Mouse (Mus musculus) cortical plate, adult 2 months (tissue): Measurements from ENCODE around the gene Zfp69. TPM values are rescaled to one million over a fixed set of nuclear protein-coding genes. Genes with fewer than 3 reads are reported as not detected.
A peak's percentile ranks its signal among the peaks of the same experiment; 100 is the strongest.

ENCODE experiments used
- H3K27ac ChIP-seq: fragments of 200-500 bp; 2 replicates; pipeline ENCODE4 v1.5.1; 2012; ENCODE audit warnings: low read length, control low read depth, inconsistent platforms; ENCODE audit not compliant: insufficient read depth
- H3K4me1 ChIP-seq: fragments of 200-500 bp; 2 replicates; pipeline ENCODE4 v1.6.1; 2011; ENCODE audit warnings: low read length; ENCODE audit not compliant: control insufficient read depth, insufficient read depth
- H3K4me3 ChIP-seq: fragments of 200-500 bp; 2 replicates; pipeline ENCODE4 v1.5.1; 2011; ENCODE audit warnings: mild to moderate bottlenecking, low read length, control low read depth; ENCODE audit not compliant: insufficient read depth
- CTCF ChIP-seq: fragments of 200-500 bp; IDR thresholded peaks from 2 replicates; pipeline ENCODE4 v1.5.1; 2011; ENCODE audit warnings: mild to moderate bottlenecking, control low read depth, low read length; ENCODE audit not compliant: insufficient read depth; ENCODE audit errors: extremely low read depth
- POLR2A ChIP-seq: fragments of 200-500 bp; IDR thresholded peaks from 2 replicates; pipeline ENCODE4 v1.6.1; 2011; ENCODE audit warnings: mild to moderate bottlenecking, low read length, control low read depth; ENCODE audit not compliant: insufficient read depth; ENCODE audit errors: extremely low read depth
- polyA plus RNA-seq: library from polyadenylated mRNA; depleted of rRNA; stranded (reverse); fragments of >200 nt; gene quantifications from 2 replicates; pipeline ENCODE4 v1.2.3, GENCODE M21; 2012; rRNA removed

Gene Zfp69
- polyA plus RNA-seq, 1 experiment, result 1.5 TPM

GRCm38 (mm10) chr4:120890754-120891440 lies 60.6 kb downstream of the Zfp69 start:
- H3K27ac ChIP-seq, result no peak overlapping the region
- TF ChIP-seq CTCF (no peak), POLR2A (no peak)
- peaks cover 4% of the 10 kb centered on the region for H3K4me1 ChIP-seq
- H3K4me3 ChIP-seq, result no peak overlapping the region

DNA sequence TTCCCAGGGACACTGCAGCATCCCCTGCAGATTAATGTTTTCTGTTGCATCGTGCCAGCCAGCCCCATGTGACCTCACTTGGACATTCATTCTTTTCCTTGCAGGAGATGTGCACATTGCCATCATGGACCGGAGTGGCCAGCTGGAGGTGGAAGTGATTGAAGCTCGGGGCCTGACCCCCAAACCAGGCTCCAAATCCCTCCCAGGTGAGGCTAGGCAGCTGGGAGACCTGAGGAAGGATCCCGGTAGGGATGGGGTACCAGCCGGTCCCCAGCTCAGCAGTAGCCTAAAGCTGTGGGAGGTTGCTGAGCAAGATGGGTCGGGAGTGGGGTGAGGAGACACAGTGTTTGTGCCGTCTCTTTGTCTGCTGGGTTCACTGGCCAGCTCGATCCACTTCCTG lies 62.6 kb downstream of the Zfp69 start:
- no peak for TF ChIP-seq POLR2A
- no peak for TF ChIP-seq CTCF
- peaks cover 4% of the 10 kb centered on the region for H3K4me1 ChIP-seq
- H3K4me3 ChIP-seq, result no peak overlapping the region
- H3K27ac ChIP-seq, result no peak overlapping the region

DNA sequence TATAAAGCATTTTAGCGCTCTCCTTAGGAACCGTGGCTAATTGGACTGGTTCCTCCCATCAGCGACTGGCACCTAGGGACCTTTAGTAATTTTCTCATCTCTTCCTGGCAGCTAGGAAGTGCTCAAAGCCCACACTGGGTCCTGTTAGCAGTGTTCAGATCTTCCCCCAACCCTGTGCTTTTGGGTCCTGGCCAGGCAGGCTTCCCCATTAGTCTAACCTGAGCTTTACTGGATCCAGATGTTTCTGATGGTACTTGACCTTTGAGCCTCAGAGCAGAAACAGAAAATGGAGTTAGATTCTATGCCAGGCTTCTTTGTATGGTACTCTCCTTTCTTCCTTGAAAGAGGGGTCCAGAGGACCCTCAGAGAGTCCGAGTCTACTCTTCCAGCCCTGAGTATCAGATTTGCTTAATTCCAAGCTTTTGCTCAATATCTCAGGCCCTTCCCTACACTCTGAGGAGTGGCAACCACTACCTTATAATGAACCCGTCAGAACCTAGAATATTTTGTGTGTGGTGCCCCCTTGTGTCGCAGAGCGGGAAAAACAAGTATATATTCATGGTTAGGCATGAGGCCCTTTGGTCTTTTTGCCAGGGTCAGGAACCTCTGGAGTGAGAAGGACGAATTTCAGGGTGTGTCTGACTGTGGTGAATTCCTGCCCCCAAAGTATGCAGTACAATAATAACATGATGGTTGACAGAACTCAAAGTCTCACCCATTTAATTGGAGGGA lies 64.0 kb downstream of the Zfp69 start:
- no peak for TF ChIP-seq POLR2A
- TF ChIP-seq CTCF, result peak; percentile 58
- H3K4me1 ChIP-seq, result peaks cover 2% of the 10 kb centered on the region; the same call in 1 of the 2 replicates
- no peak overlapping the region for H3K27ac ChIP-seq
- no peak overlapping the region for H3K4me3 ChIP-seq

DNA sequence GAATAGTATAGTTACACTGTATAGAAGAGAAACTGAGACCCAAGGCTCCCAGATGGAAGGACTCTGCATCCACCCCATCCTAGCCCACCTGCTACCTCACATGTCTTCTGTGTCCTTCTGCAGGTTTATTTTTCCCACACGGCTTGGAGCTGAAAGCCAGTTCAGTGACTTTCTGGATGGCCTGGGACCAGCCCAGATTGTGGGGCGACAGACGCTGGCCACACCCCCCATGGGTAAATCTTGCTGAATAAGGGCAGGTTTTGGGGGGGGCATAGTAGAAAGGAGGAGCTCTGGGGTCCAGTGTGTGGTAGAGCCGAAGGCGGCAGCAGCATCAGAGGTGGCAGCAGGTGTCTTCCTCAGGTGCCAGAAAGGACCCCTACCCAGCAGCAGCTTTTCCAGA lies 64.7 kb downstream of the Zfp69 start:
- Histone ChIP-seq H3K27ac (no peak overlapping the region), H3K4me1 (peaks cover 6% of the 10 kb centered on the region), H3K4me3 (no peak overlapping the region)
- TF ChIP-seq CTCF, result no peak
- TF ChIP-seq POLR2A, result no peak

GRCm38 (mm10) chr4:120886131-120886530 lies 65.4 kb downstream of the Zfp69 start:
- H3K4me1 ChIP-seq, result peaks cover 10% of the 10 kb centered on the region
- no peak for TF ChIP-seq CTCF
- TF ChIP-seq POLR2A, result no peak
- H3K27ac ChIP-seq, result no peak overlapping the region
- H3K4me3 ChIP-seq, result no peak overlapping the region

- H3K4me1 ChIP-seq, result peaks cover 10% of the 10 kb centered on the region
- H3K27ac ChIP-seq, result no peak overlapping the region
- TF ChIP-seq POLR2A, result no peak
- TF ChIP-seq CTCF, result no peak
- H3K4me3 ChIP-seq, result no peak overlapping the region
Observed at GRCm38 (mm10) chr4:120885208-120886120, 66.0 kb downstream of the Zfp69 start.

- no peak overlapping the region for H3K27ac ChIP-seq
- no peak for TF ChIP-seq CTCF
- no peak for TF ChIP-seq POLR2A
- H3K4me3 ChIP-seq, result no peak overlapping the region
- peaks cover 24% of the 10 kb centered on the region for H3K4me1 ChIP-seq
Observed at GRCm38 (mm10) chr4:120882002-120882625, 69.4 kb downstream of the Zfp69 start.

- peaks cover 24% of the 10 kb centered on the region for H3K4me1 ChIP-seq
- H3K27ac ChIP-seq, result 0 out of 2 replicates have a peak overlapping the region, but pooled peaks have one; percentile 44
- H3K4me3 ChIP-seq, result no peak overlapping the region
- TF ChIP-seq POLR2A (no peak), CTCF (no peak)
Observed at GRCm38 (mm10) chr4:120880731-120881432, 70.6 kb downstream of the Zfp69 start.

Other genes starting within 250 kb of the Zfp69 start
- 10.9 and 11.2 TPM in 2 replicates for gene Kcnq4, start 203.1 kb downstream of the Zfp69 start, polyA plus RNA-seq
- gene Nfyc, start 120.1 kb downstream of the Zfp69 start, polyA plus RNA-seq, result 87.5 and 88.5 TPM in 2 replicates
- 95.7 and 102 TPM in 2 replicates for gene Rims3, start 96.9 kb downstream of the Zfp69 start, polyA plus RNA-seq
- gene Exo5, start 26.7 kb downstream of the Zfp69 start, polyA plus RNA-seq, result 11.3 and 12.2 TPM in 2 replicates
- gene Smap2, start 65.5 kb upstream of the Zfp69 start, polyA plus RNA-seq, result 100 and 101 TPM in 2 replicates
- gene Col9a2, start 87.7 kb upstream of the Zfp69 start, polyA plus RNA-seq, result 5.3 and 5.6 TPM in 2 replicates
- gene Zmpste24, start 146.5 kb upstream of the Zfp69 start, polyA plus RNA-seq, result 20.4 and 22.0 TPM in 2 replicates
- not detected in 2 replicates for gene Tmco2, start 157.5 kb upstream of the Zfp69 start, polyA plus RNA-seq